Mouse (Mus musculus) stomach, postnatal 0 days (tissue): ENCODE data around the gene Fam83g.

Experiments used
- CTCF ChIP-seq: IDR thresholded peaks from 2 replicates; pipeline ENCODE4 v1.5.1; 2016; ENCODE audit warnings: antibody characterized with exemption, low read depth, mild to moderate bottlenecking, moderate library complexity
- EP300 ChIP-seq: optimal IDR thresholded peaks from 2 replicates; pipeline ENCODE3; 2016; ENCODE audit warnings: antibody characterized with exemption

- 0 out of 2 replicates have a peak, but pooled peaks have one; percentile 9 for TF ChIP-seq CTCF
- no peak for TF ChIP-seq EP300
Observed at GRCm38 (mm10) chr11:61698852-61699251, 15.0 kb downstream of the Fam83g start.
